Mouse (Mus musculus) MEL (cell line): Measurements from ENCODE around the gene Cep131. TPM values are rescaled to one million over a fixed set of nuclear protein-coding genes. Genes with fewer than 3 reads are reported as not detected.

ENCODE experiments used
- DNase-seq: peaks from one replicate; pipeline ENCODE4 v3.0.0; 2011; ENCODE audit warnings: low read depth, low spot score
- H3K27ac ChIP-seq: 2 replicates; pipeline ENCODE4 v1.5.1; 2012; ENCODE audit warnings: low read depth, mild to moderate bottlenecking, control low read depth, low read length, moderate library complexity; ENCODE audit not compliant: control insufficient read depth
- H3K27me3 ChIP-seq, 2 experiments: fragments of 150-350 bp in 1 of 2; sonication (generic) in 1 of 2; 2 replicates each; pipeline ENCODE4 v1.6.1; 2012; ENCODE audit warnings: low read length in 2 of 2, mild to moderate bottlenecking in 2 of 2, improper control_type of control experiment in 1 of 2, moderate library complexity in 1 of 2; ENCODE audit not compliant: insufficient read depth in 2 of 2, control insufficient read depth in 1 of 2
- H3K36me3 ChIP-seq, 2 experiments: 2 replicates each; pipeline ENCODE4 v1.6.1; 2012 to 2014; ENCODE audit warnings: low read length in 2 of 2, improper control_type of control experiment in 1 of 2, inconsistent platforms in 1 of 2, mild to moderate bottlenecking in 1 of 2; ENCODE audit not compliant: insufficient read depth in 2 of 2, control insufficient read depth in 1 of 2
- H3K4me1 ChIP-seq, 2 experiments: fragments of 150-350 bp in 1 of 2; sonication (generic) in 1 of 2; 2 replicates each; pipeline ENCODE4 v1.6.1; 2012; ENCODE audit warnings: low read length in 2 of 2, improper control_type of control experiment in 1 of 2, mild to moderate bottlenecking in 1 of 2; ENCODE audit not compliant: insufficient read depth in 2 of 2, control insufficient read depth in 1 of 2
- H3K4me3 ChIP-seq, 2 experiments: fragments of 150-350 bp in 1 of 2; sonication (generic) in 1 of 2; 2 replicates each; pipeline ENCODE4 v1.5.1; 2012; ENCODE audit warnings: low read depth in 2 of 2, low read length in 2 of 2, mild to moderate bottlenecking in 2 of 2, moderate library complexity in 2 of 2, control low read depth in 1 of 2, improper control_type of control experiment in 1 of 2; ENCODE audit not compliant: control insufficient read depth in 1 of 2, insufficient read depth in 1 of 2
- H3K79me2 ChIP-seq: 2 replicates; pipeline ENCODE4 v1.6.1; 2012; ENCODE audit warnings: mild to moderate bottlenecking, low read length, moderate library complexity; ENCODE audit not compliant: control insufficient read depth, poor library complexity, insufficient read depth
- H3K9ac ChIP-seq: 2 replicates; pipeline ENCODE4 v1.6.1; 2012; ENCODE audit warnings: low read depth, mild to moderate bottlenecking, control low read depth, low read length, moderate library complexity; ENCODE audit not compliant: control insufficient read depth, poor library complexity, severe bottlenecking
- H3K9me3 ChIP-seq: fragments of 150-350 bp; sonication (generic); replicated peaks from 2 replicates; pipeline ENCODE4 v1.6.1; 2012; ENCODE audit warnings: mild to moderate bottlenecking, low read length, improper control_type of control experiment, moderate library complexity; ENCODE audit not compliant: insufficient read depth
- BHLHE40 ChIP-seq: IDR thresholded peaks from 2 replicates; pipeline ENCODE4 v1.6.1; 2012; ENCODE audit warnings: low read depth, mild to moderate bottlenecking, inconsistent platforms, low read length, improper control_type of control experiment, borderline replicate concordance
- CHD2 ChIP-seq: IDR thresholded peaks from 2 replicates; pipeline ENCODE4 v1.6.1; 2011; ENCODE audit warnings: low read length, improper control_type of control experiment
- ELF1 ChIP-seq: IDR thresholded peaks from 2 replicates; pipeline ENCODE4 v1.6.1; 2014; ENCODE audit warnings: low read depth, mild to moderate bottlenecking, inconsistent platforms, low read length, improper control_type of control experiment, moderate library complexity
- GATA1 ChIP-seq: IDR thresholded peaks from 2 replicates; pipeline ENCODE4 v1.6.1; 2011; ENCODE audit warnings: low read depth, low read length, improper control_type of control experiment
- HCFC1 ChIP-seq: IDR thresholded peaks from 2 replicates; pipeline ENCODE4 v1.6.1; 2012; ENCODE audit warnings: low read depth, mild to moderate bottlenecking, inconsistent platforms, low read length, improper control_type of control experiment, moderate library complexity
- JUND ChIP-seq: IDR thresholded peaks from 2 replicates; pipeline ENCODE4 v1.6.1; 2011; ENCODE audit warnings: low read depth, mild to moderate bottlenecking, improper control_type of control experiment, low read length
- MAFK ChIP-seq: IDR thresholded peaks from 2 replicates; pipeline ENCODE4 v1.6.1; 2011; ENCODE audit warnings: low read depth, mild to moderate bottlenecking, low read length, improper control_type of control experiment, borderline replicate concordance
- MAX ChIP-seq: IDR thresholded peaks from 2 replicates; pipeline ENCODE4 v1.6.1; 2011; ENCODE audit warnings: low read length, improper control_type of control experiment
- MEF2A ChIP-seq: IDR thresholded peaks from 2 replicates; pipeline ENCODE4 v1.6.1; 2014; ENCODE audit warnings: low read depth, mild to moderate bottlenecking, inconsistent platforms, low read length, improper control_type of control experiment; ENCODE audit not compliant: poor library complexity, insufficient replicate concordance, severe bottlenecking; ENCODE audit errors: extremely low read depth
- MXI1 ChIP-seq: IDR thresholded peaks from 2 replicates; pipeline ENCODE4 v1.6.1; 2011; ENCODE audit warnings: mild to moderate bottlenecking, low read depth, low read length, improper control_type of control experiment
- MYB ChIP-seq: IDR thresholded peaks from 2 replicates; pipeline ENCODE4 v1.6.1; 2011; ENCODE audit warnings: mild to moderate bottlenecking, low read depth, low read length, improper control_type of control experiment
- MYC ChIP-seq: IDR thresholded peaks from 2 replicates; pipeline ENCODE4 v1.6.1; 2011; ENCODE audit warnings: low read depth, mild to moderate bottlenecking, low read length, improper control_type of control experiment, moderate library complexity
- POLR2A ChIP-seq, 2 experiments: IDR thresholded peaks; 2 replicates each; pipeline ENCODE4 v1.6.1; 2011 to 2012; ENCODE audit warnings: low read length in 2 of 2, mild to moderate bottlenecking in 2 of 2, control low read depth in 1 of 2, improper control_type of control experiment in 1 of 2, low read depth in 1 of 2, moderate library complexity in 1 of 2; ENCODE audit not compliant: control insufficient read depth in 1 of 2, insufficient read depth in 1 of 2, poor library complexity in 1 of 2
- POLR2AphosphoS5 ChIP-seq: IDR thresholded peaks from 2 replicates; pipeline ENCODE4 v1.6.1; 2012; ENCODE audit warnings: low read depth, borderline replicate concordance, mild to moderate bottlenecking, inconsistent platforms, low read length, moderate library complexity, mixed read lengths
- RAD21 ChIP-seq: IDR thresholded peaks from 2 replicates; pipeline ENCODE4 v1.6.1; 2011; ENCODE audit warnings: mild to moderate bottlenecking, low read depth, low read length, improper control_type of control experiment
- SMC3 ChIP-seq: IDR thresholded peaks from 2 replicates; pipeline ENCODE4 v1.6.1; 2011; ENCODE audit warnings: low read depth, low read length, improper control_type of control experiment
- TCF12 ChIP-seq: IDR thresholded peaks from 2 replicates; pipeline ENCODE4 v1.6.1; 2014; ENCODE audit warnings: low read depth, mild to moderate bottlenecking, inconsistent platforms, low read length, improper control_type of control experiment, moderate library complexity
- USF2 ChIP-seq, 2 experiments: IDR thresholded peaks; 2 replicates each; pipeline ENCODE4 v1.6.1; 2011 to 2012; ENCODE audit warnings: improper control_type of control experiment in 2 of 2, low read length in 2 of 2, borderline replicate concordance in 1 of 2, inconsistent platforms in 1 of 2, low read depth in 1 of 2, mild to moderate bottlenecking in 1 of 2; ENCODE audit not compliant: insufficient read depth in 1 of 2
- ZKSCAN1 ChIP-seq: IDR thresholded peaks from 2 replicates; pipeline ENCODE4 v1.6.1; 2012; ENCODE audit warnings: low read depth, mild to moderate bottlenecking, inconsistent platforms, low read length, improper control_type of control experiment, moderate library complexity
- ZMIZ1 ChIP-seq: IDR thresholded peaks from 2 replicates; pipeline ENCODE4 v1.6.1; 2012; ENCODE audit warnings: low read depth, mild to moderate bottlenecking, inconsistent platforms, low read length, improper control_type of control experiment, moderate library complexity
- ZNF384 ChIP-seq: IDR thresholded peaks from 2 replicates; pipeline ENCODE4 v1.6.1; 2012; ENCODE audit warnings: low read depth, mild to moderate bottlenecking, inconsistent platforms, low read length, improper control_type of control experiment
- polyA plus RNA-seq, 2 experiments: library from polyadenylated mRNA; stranded (reverse) in 1 of 2; unstranded in 1 of 2; fragments of >175 nt in 1 of 2; fragments of >200 nt in 1 of 2; gene quantifications; 2 replicates each; pipeline versions ENCODE4 v1.2.1 to v1.2.4; 2012; ENCODE audit warnings: low replicate concordance in 2 of 2, low read depth in 1 of 2; ENCODE audit not compliant: insufficient read length in 2 of 2, insufficient read depth in 1 of 2, missing spikeins in 1 of 2
- total RNA-seq: library from RNA; depleted of rRNA; stranded (reverse); fragments of 300-350 nt; gene quantifications from 2 replicates; pipeline ENCODE4 v1.2.3, GENCODE M21; 2012

The Cep131 gene
- total and polyA plus RNA-seq, 3 experiments = 21.6 to 26.6 TPM; not detected in 1

- no peak overlapping the region for H3K9ac ChIP-seq
- H3K79me2 ChIP-seq = no peaks in the 10 kb centered on the region
- TF ChIP-seq MXI1 (no peak), ELF1 (no peak)
- no peak overlapping the region for H3K27ac ChIP-seq
- no peaks in the 10 kb centered on the region for H3K9me3 ChIP-seq
- H3K27me3 ChIP-seq = no peaks in the 10 kb centered on the region; a peak in 2 of 4 replicates
- H3K4me3 ChIP-seq = no peak overlapping the region
- H3K4me1 ChIP-seq = no peaks in the 10 kb centered on the region; a peak in 1 of 4 replicates
- no peaks in the 10 kb centered on the region for H3K36me3 ChIP-seq
- DNase-seq = no peak
These were observed 26.0 kb downstream of the Cep131 start for GRCm38 (mm10) chr11:120060634-120061033.

- Histone ChIP-seq H3K27me3 (peaks cover 2% of the 10 kb centered on the region in 2 experiments; a peak in 3 of 4 replicates), H3K9ac (no peak overlapping the region), H3K4me1 (no peaks in the 10 kb centered on the region), H3K27ac (no peak overlapping the region), H3K36me3 (no peaks in the 10 kb centered on the region), H3K4me3 (no peak overlapping the region), H3K9me3 (no peaks in the 10 kb centered on the region), H3K79me2 (no peaks in the 10 kb centered on the region)
- DNase-seq = no peak
- TF ChIP-seq RAD21 (no peak), JUND (no peak), POLR2A (IDR thresholded peaks at IDR 0.05; ENCODE audit: control insufficient read depth in 1 of 2, insufficient read depth in 1 of 2, low read depth in 1 of 2, low read length in 2 of 2, poor library complexity in 1 of 2) (no peak), MYC (no peak)
These were observed 30.5 kb downstream of the Cep131 start for GRCm38 (mm10) chr11:120055953-120056732.

- H3K27ac ChIP-seq = no peak overlapping the region
- no peaks in the 10 kb centered on the region for H3K9me3 ChIP-seq
- no peaks in the 10 kb centered on the region for H3K4me1 ChIP-seq
- peaks cover 2% of the 10 kb centered on the region in 2 experiments; a peak in 3 of 4 replicates for H3K27me3 ChIP-seq
- no peak for TF ChIP-seq TCF12
- no peak for TF ChIP-seq MYB
- TF ChIP-seq BHLHE40 = no peak
- TF ChIP-seq CHD2 = no peak
- no peak for TF ChIP-seq SMC3
- TF ChIP-seq GATA1 = no peak
- TF ChIP-seq MEF2A = no peak
- TF ChIP-seq HCFC1 = no peak
- no peak for TF ChIP-seq POLR2A (IDR thresholded peaks at IDR 0.05; ENCODE audit: control insufficient read depth in 1 of 2, insufficient read depth in 1 of 2, low read depth in 1 of 2, low read length in 2 of 2, poor library complexity in 1 of 2)
- TF ChIP-seq MAX = no peak
- TF ChIP-seq USF2 (IDR thresholded peaks at IDR 0.05; ENCODE audit: borderline replicate concordance in 1 of 2, insufficient read depth in 1 of 2, low read depth in 1 of 2, low read length in 2 of 2) = no peak
- TF ChIP-seq POLR2AphosphoS5 = no peak
- no peak for TF ChIP-seq MAFK
- no peak for TF ChIP-seq ZMIZ1
- TF ChIP-seq ZNF384 = no peak
- no peak for TF ChIP-seq ZKSCAN1
- TF ChIP-seq RAD21 = no peak
- TF ChIP-seq ELF1 = no peak
- no peak for TF ChIP-seq MYC
- no peaks in the 10 kb centered on the region for H3K36me3 ChIP-seq
- DNase-seq = no peak
- no peak overlapping the region for H3K9ac ChIP-seq
- H3K79me2 ChIP-seq = no peaks in the 10 kb centered on the region
- H3K4me3 ChIP-seq = no peak overlapping the region
These were observed 32.8 kb downstream of the Cep131 start for GRCm38 (mm10) chr11:120053846-120054245.
